Mouse (Mus musculus) neural tube, embryonic 13.5 days (tissue): ENCODE measurements around the gene Gdf7. TPM values are rescaled to one million over a fixed set of nuclear protein-coding genes. Genes with fewer than 3 reads are reported as not detected.
A peak's percentile ranks its signal among the peaks of the same experiment; 100 is the strongest.

Experiments used
- ATAC-seq: fragments of 200-750 bp; cut with Nextera tagmentation; 2 replicates; pipeline ENCODE4 v1.8.0; 2017; ENCODE audit warnings: low read depth, mild to moderate bottlenecking, moderate TSS enrichment, moderate library complexity
- H3K27ac ChIP-seq: fragments of 300-500 bp; sonication (generic); replicated peaks from 2 replicates; pipeline ENCODE4 v1.5.1; 2015; ENCODE audit warnings: moderate library complexity, mild to moderate bottlenecking, inconsistent platforms
- H3K27me3 ChIP-seq: fragments of 300-500 bp; sonication (generic); 2 replicates; pipeline ENCODE4 v1.6.1; 2015; ENCODE audit warnings: mild to moderate bottlenecking, inconsistent platforms
- H3K36me3 ChIP-seq: fragments of 300-500 bp; sonication (generic); 2 replicates; pipeline ENCODE4 v1.6.1; 2015; ENCODE audit warnings: mild to moderate bottlenecking, inconsistent platforms
- H3K4me1 ChIP-seq: fragments of 300-500 bp; sonication (generic); replicated peaks from 2 replicates; pipeline ENCODE4 v1.6.1; 2015; ENCODE audit warnings: inconsistent platforms
- H3K4me2 ChIP-seq: fragments of 300-500 bp; sonication (generic); 2 replicates; pipeline ENCODE4 v1.6.1; 2015; ENCODE audit warnings: inconsistent platforms, mild to moderate bottlenecking, moderate library complexity
- H3K4me3 ChIP-seq: fragments of 300-500 bp; sonication (generic); 2 replicates; pipeline ENCODE4 v1.5.1; 2015; ENCODE audit warnings: mild to moderate bottlenecking, inconsistent platforms
- H3K9ac ChIP-seq: fragments of 300-500 bp; sonication (generic); 2 replicates; pipeline ENCODE4 v1.6.1; 2015; ENCODE audit warnings: moderate library complexity, mild to moderate bottlenecking, inconsistent platforms
- H3K9me3 ChIP-seq: fragments of 300-500 bp; sonication (generic); 2 replicates; pipeline ENCODE4 v1.6.1; 2016; ENCODE audit warnings: inconsistent platforms
- WGBS: fragments of 180-500 bp; shearing (Covaris S2); methylation state at CpG from one replicate; pipeline ENCODE4 v1.1.7; 2015; 5-methylcytosine and 5-hydroxymethylcytosine counted together
- polyA plus RNA-seq: library from polyadenylated mRNA; unstranded; fragments of >200 nt; fragmentation: Nextera tagmentation; extraction: Ambion mirVana; gene quantifications from 2 replicates; pipeline ENCODE4 v1.2.1, GENCODE M21; 2015

Gene Gdf7
- polyA plus RNA-seq, 1 experiment from 2014 or later: 0.49 TPM

GRCm38 (mm10) chr12:8325245-8325942 is 23.6 kb upstream of the Gdf7 start:
- no peak overlapping the region for H3K9ac ChIP-seq
- 90% methylated on average over 13 of the region's 13 CpGs for WGBS
- peaks cover 23% of the 10 kb centered on the region for H3K4me1 ChIP-seq
- no peak overlapping the region for H3K27ac ChIP-seq
- H3K27me3 ChIP-seq: no peaks in the 10 kb centered on the region
- H3K4me3 ChIP-seq: no peak overlapping the region
- H3K36me3 ChIP-seq: peaks cover 31% of the 10 kb centered on the region
- ATAC-seq: no peak
- H3K9me3 ChIP-seq: no peaks in the 10 kb centered on the region
- no peak overlapping the region for H3K4me2 ChIP-seq

GRCm38 (mm10) chr12:8324086-8324485 is 22.3 kb upstream of the Gdf7 start:
- H3K9me3 ChIP-seq: no peaks in the 10 kb centered on the region
- H3K27me3 ChIP-seq: no peaks in the 10 kb centered on the region
- no peak overlapping the region for H3K27ac ChIP-seq
- peaks cover 31% of the 10 kb centered on the region for H3K36me3 ChIP-seq
- peaks cover 23% of the 10 kb centered on the region for H3K4me1 ChIP-seq
- 90% methylated on average over 10 of the region's 10 CpGs for WGBS
- no peak for ATAC-seq
- H3K4me2 ChIP-seq: no peak overlapping the region
- no peak overlapping the region for H3K9ac ChIP-seq
- no peak overlapping the region for H3K4me3 ChIP-seq

GRCm38 (mm10) chr12:8321506-8321905 is 19.8 kb upstream of the Gdf7 start:
- H3K27ac ChIP-seq: no peak overlapping the region
- ATAC-seq: no peak
- H3K27me3 ChIP-seq: no peaks in the 10 kb centered on the region
- no peaks in the 10 kb centered on the region for H3K9me3 ChIP-seq
- H3K36me3 ChIP-seq: peaks cover 38% of the 10 kb centered on the region
- no peak overlapping the region for H3K4me3 ChIP-seq
- WGBS: 80% methylated on average over 10 of the region's 10 CpGs
- no peak overlapping the region for H3K9ac ChIP-seq
- H3K4me1 ChIP-seq: 0 out of 2 replicates have a peak, but pooled peaks cover 9% of the 10 kb centered on the region
- H3K4me2 ChIP-seq: no peak overlapping the region

- Histone ChIP-seq H3K4me2 (no peak overlapping the region), H3K4me1 (peaks cover 15% of the 10 kb centered on the region; the same call in 1 of the 2 replicates), H3K9me3 (no peaks in the 10 kb centered on the region), H3K27ac (no peak overlapping the region), H3K27me3 (no peaks in the 10 kb centered on the region), H3K36me3 (peaks cover 38% of the 10 kb centered on the region), H3K9ac (no peak overlapping the region), H3K4me3 (no peak overlapping the region)
- WGBS: 42% methylated on average over 5 of the region's 5 CpGs
- ATAC-seq: 0 out of 2 replicates have a peak, but pooled peaks have one; percentile 7
Observed at GRCm38 (mm10) chr12:8320084-8320713, 18.4 kb upstream of the Gdf7 start.

GRCm38 (mm10) chr12:8316541-8316940 is 14.8 kb upstream of the Gdf7 start:
- H3K4me2 ChIP-seq: no peak overlapping the region
- H3K27me3 ChIP-seq: peaks cover 6% of the 10 kb centered on the region
- 86% methylated on average over 5 of the region's 5 CpGs for WGBS
- H3K36me3 ChIP-seq: peaks cover 21% of the 10 kb centered on the region
- H3K9me3 ChIP-seq: no peaks in the 10 kb centered on the region
- no peak for ATAC-seq
- H3K4me3 ChIP-seq: no peak overlapping the region
- peaks cover 34% of the 10 kb centered on the region for H3K4me1 ChIP-seq
- H3K9ac ChIP-seq: no peak overlapping the region
- H3K27ac ChIP-seq: no peak overlapping the region

GRCm38 (mm10) chr12:8313773-8314172 is 12.0 kb upstream of the Gdf7 start:
- WGBS: 21% methylated on average over 12 of the region's 12 CpGs

GRCm38 (mm10) chr12:8313270-8313771 is 11.6 kb upstream of the Gdf7 start, which contains the start of gene Hs1bp3:
Hs1bp3 (plus strand) TSS chr12:8313432.
- Histone ChIP-seq H3K27ac (no peak within 1 kb of the TSS), H3K27me3 (peaks cover 22% of the 10 kb centered on the region), H3K4me3 (peak within 1 kb of the TSS; percentile 50), H3K9ac (peak within 1 kb of the TSS; percentile 70), H3K36me3 (peaks cover 7% of the 10 kb centered on the region; the same call in 1 of the 2 replicates), H3K9me3 (no peaks in the 10 kb centered on the region), H3K4me2 (peak within 1 kb of the TSS; percentile 82), H3K4me1 (peaks cover 29% of the 10 kb centered on the region)
- ATAC-seq: peak; percentile 84
- 0% methylated on average over 36 of the region's 38 CpGs for WGBS

More at GRCm38 (mm10) chr12:8313773-8314172, 12.0 kb upstream of the Gdf7 start:
- peaks cover 29% of the 10 kb centered on the region for H3K4me1 ChIP-seq
- peak overlapping the region; percentile 82 for H3K4me2 ChIP-seq
- H3K9ac ChIP-seq: peak overlapping the region; percentile 70
- H3K27ac ChIP-seq: no peak overlapping the region
- H3K27me3 ChIP-seq: peaks cover 22% of the 10 kb centered on the region
- peak; percentile 51 for ATAC-seq
- H3K9me3 ChIP-seq: no peaks in the 10 kb centered on the region
- peaks cover 11% of the 10 kb centered on the region for H3K36me3 ChIP-seq
- H3K4me3 ChIP-seq: peak overlapping the region; percentile 50

GRCm38 (mm10) chr12:8312266-8312665 is 10.5 kb upstream of the Gdf7 start:
- no peak overlapping the region for H3K4me2 ChIP-seq
- no peak overlapping the region for H3K27ac ChIP-seq
- H3K27me3 ChIP-seq: peaks cover 22% of the 10 kb centered on the region
- peaks cover 29% of the 10 kb centered on the region for H3K4me1 ChIP-seq
- WGBS: 87% methylated on average over 4 of the region's 4 CpGs
- H3K9me3 ChIP-seq: no peaks in the 10 kb centered on the region
- H3K9ac ChIP-seq: no peak overlapping the region
- no peaks in the 10 kb centered on the region for H3K36me3 ChIP-seq
- H3K4me3 ChIP-seq: no peak overlapping the region
- ATAC-seq: no peak

- Histone ChIP-seq H3K27me3 (peaks cover 29% of the 10 kb centered on the region), H3K9ac (0 out of 2 replicates have a peak overlapping the region, but pooled peaks have one; percentile 28), H3K9me3 (no peaks in the 10 kb centered on the region), H3K4me3 (no peak overlapping the region), H3K27ac (no peak overlapping the region), H3K4me1 (peaks cover 32% of the 10 kb centered on the region), H3K36me3 (no peaks in the 10 kb centered on the region), H3K4me2 (no peak overlapping the region)
- WGBS: 41% methylated on average over 17 of the region's 17 CpGs
- ATAC-seq: no peak
Observed at GRCm38 (mm10) chr12:8310992-8311391, 9.2 kb upstream of the Gdf7 start.

GRCm38 (mm10) chr12:8306910-8307309 is 5.2 kb upstream of the Gdf7 start:
- 60% methylated on average over 1 of the region's 1 CpGs for WGBS
- H3K27me3 ChIP-seq: peaks cover 66% of the 10 kb centered on the region

GRCm38 (mm10) chr12:8306432-8306831 is 4.7 kb upstream of the Gdf7 start:
- Histone ChIP-seq H3K9me3 (no peaks in the 10 kb centered on the region), H3K27me3 (peaks cover 66% of the 10 kb centered on the region), H3K36me3 (no peaks in the 10 kb centered on the region), H3K4me3 (no peak overlapping the region), H3K4me2 (no peak overlapping the region), H3K27ac (no peak overlapping the region), H3K9ac (0 out of 2 replicates have a peak overlapping the region, but pooled peaks have one; percentile 46), H3K4me1 (peaks cover 19% of the 10 kb centered on the region)
- peak; percentile 37; the same call in 1 of the 2 replicates for ATAC-seq
- WGBS: 2% methylated on average over 5 of the region's 5 CpGs

More at GRCm38 (mm10) chr12:8306910-8307309, 5.2 kb upstream of the Gdf7 start:
- Histone ChIP-seq H3K4me1 (peaks cover 14% of the 10 kb centered on the region), H3K27ac (no peak overlapping the region), H3K4me2 (no peak overlapping the region), H3K4me3 (no peak overlapping the region), H3K9ac (no peak overlapping the region), H3K36me3 (no peaks in the 10 kb centered on the region), H3K9me3 (no peaks in the 10 kb centered on the region)
- no peak for ATAC-seq

GRCm38 (mm10) chr12:8305258-8305657 is 3.5 kb upstream of the Gdf7 start:
- H3K9me3 ChIP-seq: no peaks in the 10 kb centered on the region
- H3K27me3 ChIP-seq: peaks cover 68% of the 10 kb centered on the region
- no peak for ATAC-seq
- H3K36me3 ChIP-seq: no peaks in the 10 kb centered on the region
- H3K27ac ChIP-seq: no peak overlapping the region
- H3K4me3 ChIP-seq: no peak overlapping the region
- H3K9ac ChIP-seq: no peak overlapping the region
- H3K4me1 ChIP-seq: peaks cover 21% of the 10 kb centered on the region
- WGBS: 62% methylated on average over 2 of the region's 2 CpGs
- no peak overlapping the region for H3K4me2 ChIP-seq
